Mouse (Mus musculus) lung, adult 18-20 months (tissue): ENCODE measurements around the gene CK137956.

ENCODE experiments used
- DNase-seq, 2 experiments: peaks; one replicate each; pipeline ENCODE4 v3.0.0; 2022; ENCODE audit warnings: mixed read lengths in 2 of 2

The CK137956 gene

DNA sequence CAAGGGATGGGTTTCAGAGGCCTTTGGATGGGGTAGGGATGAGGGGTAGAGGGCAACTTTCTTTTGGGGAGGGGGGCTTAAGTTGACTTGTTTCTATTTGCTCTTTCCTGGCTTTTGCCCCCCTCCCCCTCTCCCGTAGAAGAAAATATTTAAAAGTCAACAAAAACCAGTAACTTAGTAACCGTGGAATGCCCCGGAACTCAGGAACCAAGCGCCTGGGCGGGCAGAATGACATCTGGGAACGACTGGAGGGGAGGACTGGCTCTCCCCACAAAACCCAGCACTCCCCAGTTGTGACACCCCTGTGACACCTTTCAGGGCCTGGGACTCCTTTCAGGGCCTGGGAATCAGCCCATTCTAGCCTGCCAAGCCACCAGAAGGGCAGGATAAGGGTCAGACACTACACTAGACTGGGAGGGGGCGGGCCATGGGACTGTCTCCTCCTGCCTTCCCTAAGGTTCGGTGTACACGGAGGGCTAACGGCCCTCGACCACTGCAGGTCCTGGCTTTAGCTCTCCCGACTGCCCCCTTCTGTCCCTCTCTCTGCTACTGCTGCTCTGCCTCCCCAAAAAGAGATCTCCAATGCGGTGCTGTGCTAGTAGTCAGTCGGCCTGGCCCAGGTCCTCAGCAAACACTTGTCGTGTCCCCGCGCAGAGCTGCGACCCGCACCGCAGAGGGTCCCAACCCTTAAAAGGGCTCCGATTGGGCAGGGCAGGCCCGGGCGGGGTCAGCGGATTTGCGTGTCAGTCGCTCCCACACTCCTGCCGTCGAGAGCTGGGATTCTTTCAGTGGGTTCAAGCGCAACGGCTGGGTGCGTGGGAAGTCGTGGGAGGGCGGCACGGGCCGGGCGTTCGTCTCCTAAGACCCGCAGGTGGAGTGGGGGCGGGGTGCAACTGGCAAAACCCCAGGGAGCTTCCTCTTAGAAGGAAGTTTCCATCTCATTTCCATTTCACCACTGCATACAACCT is at the start of gene CK137956:
TSS of gene CK137956 (minus strand) at position 51 of the 968 bp plus-strand sequence.
- no peak for DNase-seq

DNA sequence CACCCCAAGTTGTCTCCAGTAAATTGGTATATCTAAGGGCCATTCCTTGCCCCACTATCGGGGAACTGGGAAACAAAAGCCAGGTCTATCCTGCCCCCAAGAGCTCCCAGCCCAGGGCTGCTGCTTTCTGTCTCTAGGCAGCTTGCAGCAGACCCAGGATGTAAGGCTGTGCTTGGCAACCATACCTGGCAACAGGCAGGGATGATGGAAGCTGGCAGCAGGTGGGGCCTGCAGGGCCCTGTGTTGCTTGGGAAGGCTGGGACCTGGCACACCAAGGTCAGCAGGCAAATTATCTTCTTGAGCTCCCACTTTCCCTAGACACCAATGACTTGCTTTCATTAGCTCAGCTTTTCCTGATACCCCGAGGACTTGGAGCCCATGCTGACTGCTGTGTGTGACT is 48.7 kb upstream of the CK137956 start:
- no peak for DNase-seq

DNA sequence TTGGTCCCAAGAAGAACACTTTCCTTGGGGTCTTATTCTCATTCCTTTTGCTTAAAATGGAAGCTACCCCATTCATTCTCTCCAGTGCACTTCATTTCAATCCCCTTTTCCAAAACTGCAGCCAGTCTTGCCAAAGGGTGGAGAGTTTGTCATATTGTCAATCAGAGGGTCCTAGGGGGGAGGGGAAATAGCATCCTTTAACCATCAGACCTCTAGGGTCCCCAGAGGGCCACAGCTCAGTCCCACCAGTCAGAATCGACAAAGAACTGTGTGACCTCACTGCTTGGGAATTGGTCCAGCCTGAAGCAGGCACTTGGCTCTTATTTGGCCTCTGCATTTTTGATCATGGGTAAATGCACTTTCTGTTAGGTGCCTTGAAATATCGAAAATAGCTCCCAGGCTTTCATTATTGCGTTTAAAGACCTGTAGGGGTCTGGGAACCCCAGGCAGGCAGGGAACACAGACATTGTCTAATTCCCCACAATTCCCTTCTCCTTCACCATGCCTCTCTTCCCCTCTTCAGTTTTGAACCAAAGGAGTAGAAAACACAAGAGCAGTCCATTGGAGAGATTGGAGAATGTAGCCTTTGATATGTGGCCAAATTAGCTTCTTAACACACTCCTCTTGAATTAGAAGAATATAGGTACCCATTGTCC is 34.2 kb upstream of the CK137956 start:
- DNase-seq, result no peak

DNA sequence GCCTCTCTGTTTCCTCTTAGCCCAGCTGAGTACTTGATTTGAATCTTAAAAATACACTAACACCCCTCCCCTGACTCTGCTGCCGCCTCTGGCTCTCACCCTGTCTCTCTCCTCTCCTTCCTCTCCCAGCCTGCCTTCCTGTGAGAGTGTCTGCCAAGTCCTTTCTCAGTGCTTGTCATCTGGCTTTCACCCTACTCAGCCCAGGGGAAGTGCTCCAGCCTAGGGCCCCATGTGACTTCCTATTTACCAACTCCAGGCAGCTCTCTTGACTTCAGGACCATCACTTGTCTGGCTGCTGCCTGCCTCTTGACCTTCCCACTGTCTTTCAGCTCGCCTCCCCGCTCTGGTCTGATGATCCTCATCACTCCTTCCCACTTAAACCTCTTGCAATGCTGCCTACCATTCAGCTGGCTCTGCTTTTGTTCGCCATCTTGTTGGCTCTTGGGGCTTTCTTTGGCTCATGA is 31.9 kb upstream of the CK137956 start:
- no peak for DNase-seq

DNA sequence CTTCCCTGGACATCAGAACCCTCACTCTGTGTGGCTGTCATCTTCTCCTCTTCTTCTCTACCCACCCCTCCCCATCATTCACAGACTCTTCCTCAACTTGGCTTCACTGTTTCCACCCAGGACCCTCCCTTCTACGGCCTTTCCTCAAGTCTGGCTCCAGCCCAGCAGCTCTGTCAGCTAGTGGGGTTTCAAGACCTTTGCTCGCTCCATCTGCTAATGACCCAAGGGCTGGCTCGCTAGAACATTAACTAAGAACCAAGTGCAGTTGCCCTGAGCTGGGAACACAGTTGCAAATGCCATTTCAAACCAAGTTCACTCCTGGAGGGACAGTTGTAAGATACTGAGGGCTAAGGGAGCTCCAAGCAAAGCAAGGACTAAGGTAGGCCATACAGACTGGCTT is 28.5 kb upstream of the CK137956 start:
- no peak for DNase-seq

DNA sequence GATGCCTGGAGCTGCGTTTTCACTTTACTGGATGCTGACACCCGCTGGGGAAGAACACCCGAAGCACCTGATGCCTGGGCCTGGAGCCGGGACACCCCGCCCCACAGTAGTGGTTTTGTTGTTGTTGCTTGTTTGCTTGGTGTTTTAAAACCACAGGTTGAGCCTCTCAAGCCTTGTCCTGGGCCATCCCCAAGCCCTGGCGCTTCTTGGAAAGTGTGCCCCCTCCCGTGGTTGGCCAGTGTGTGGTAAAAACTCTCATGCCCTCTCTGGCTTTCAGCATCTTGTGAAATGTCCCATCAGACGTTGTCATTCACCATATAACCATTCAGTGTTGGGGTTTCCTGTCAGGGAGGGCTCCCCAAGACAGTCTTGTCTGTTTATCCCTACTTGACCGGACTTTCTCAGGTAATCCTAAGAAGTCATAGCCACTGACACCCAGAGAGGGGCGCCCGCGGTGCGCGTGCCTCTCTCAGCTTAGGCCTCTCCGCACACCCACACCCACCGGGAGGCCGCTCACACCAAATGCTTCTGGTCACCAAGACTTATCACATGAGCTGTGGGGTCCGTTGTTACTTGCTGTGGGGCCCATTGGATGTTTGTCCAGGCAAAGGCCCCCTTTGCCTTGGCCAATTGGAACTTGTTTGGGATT is 18.7 kb upstream of the CK137956 start:
- no peak for DNase-seq

DNA sequence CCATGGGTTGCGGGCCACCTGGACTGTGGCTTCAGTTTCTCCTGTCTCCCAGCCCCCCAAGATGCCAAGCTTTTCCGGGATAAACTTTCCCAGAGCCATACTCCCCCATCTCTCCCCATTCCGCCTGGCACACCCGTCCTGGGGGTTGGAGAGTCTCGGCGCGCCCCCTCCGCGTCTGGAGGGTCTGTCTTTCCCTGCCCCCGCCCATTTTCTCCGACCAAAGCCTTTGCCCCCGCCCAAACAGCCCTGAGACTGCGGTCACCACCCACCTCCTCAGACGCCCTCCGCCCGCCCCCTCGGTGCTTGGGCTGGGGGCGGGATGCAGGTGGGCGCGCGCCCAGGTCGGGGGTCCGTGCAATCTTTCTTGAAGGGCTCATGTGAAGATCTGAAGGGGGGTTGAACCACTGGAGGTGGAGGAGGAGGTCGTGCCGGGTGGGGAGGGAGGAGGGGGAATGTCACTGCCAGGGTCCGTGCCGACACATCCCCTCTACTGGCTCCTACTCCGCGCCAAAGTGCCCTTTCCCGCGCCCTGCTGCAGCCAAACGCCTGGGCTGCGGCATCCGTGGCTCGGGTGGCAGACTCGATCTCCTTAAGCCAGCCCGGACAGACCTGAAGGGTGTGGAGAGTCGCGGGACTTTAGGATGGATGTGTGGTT is 17.9 kb upstream of the CK137956 start:
- no peak for DNase-seq

DNA sequence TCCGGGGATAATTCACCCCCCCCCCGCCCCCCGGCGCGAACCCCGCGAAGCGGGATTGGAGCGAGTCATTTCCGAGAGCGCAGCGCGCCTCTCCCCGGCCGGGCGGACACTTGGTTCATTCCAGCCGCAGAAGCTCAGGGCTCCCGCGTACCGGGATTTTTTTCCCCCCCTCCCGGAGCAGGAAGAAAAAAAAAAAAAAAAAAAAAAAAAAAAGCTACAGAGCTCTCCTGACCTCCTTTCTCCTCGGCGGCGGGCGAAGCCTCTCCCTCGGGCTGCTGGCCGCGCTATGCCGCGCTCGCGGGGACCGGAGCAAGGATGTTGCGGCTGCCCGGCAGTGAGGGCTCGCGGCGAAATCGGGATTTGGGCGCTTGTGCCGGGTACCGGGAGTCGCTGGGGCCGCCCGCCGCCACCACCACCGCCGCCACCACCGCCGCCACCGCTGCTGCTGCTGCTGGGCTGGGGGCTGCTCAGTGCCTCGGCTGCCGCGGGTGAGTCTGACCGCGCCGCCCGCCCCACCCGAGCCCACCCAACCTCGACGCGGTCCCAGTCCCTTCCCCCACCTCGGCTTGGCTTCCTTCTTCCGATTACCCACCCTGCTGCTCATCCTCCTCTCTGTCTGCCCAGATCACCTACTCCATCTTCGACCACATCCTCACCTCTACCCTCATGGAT is 17.2 kb upstream of the CK137956 start, which contains the start of gene Csmd2:
TSS of gene Csmd2 (plus strand) at position 74 of the 672 bp plus-strand sequence.
- no peak for DNase-seq

DNA sequence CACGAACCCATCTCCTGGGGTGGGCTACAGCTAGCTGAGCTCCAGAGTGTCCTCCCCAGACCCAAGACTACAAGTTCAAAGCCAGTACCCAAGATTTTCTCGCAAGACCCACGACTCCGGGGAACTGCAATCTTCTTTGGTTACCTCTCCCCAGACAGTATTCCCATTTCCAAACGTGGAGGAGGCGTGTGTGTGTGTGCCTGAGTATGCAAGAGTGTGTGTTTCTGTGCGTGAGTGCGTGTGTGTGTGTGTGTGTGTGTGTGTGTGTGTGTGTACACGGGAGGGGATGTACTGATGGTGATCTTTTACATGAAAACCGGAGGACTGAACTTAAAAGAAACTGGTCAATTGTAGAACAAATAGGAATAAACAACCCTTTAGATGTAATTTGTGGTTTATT is 16.5 kb upstream of the CK137956 start:
- no peak for DNase-seq

DNA sequence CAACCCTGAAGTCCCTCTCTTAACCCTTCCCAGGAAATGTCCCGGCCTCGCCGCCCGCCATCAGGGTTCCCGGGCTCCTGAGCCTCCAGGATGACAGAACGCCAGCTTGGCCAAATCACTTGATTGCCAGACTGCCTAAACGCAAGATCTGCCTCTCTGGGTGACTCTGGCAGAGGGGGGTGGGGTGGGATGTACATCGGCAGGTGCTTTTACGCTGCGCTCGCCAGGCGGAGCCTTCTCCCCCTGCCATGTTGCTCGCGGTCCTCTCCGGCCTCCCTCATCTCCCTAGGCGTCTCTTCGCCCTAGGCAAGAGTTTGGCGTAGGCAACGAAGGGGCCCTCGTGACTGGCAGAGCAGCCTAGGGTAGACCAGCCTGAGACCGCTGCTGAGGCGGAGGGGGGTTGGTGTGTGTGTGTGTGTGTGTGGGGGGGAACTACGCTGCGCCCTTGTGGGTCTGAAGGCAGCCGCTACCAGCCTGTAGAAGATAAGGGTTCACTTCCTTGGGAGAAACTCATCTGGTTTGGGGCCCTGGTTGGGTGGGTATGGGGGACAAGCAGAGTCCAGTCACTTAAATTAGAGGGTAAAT is 15.8 kb upstream of the CK137956 start:
- no peak for DNase-seq

DNA sequence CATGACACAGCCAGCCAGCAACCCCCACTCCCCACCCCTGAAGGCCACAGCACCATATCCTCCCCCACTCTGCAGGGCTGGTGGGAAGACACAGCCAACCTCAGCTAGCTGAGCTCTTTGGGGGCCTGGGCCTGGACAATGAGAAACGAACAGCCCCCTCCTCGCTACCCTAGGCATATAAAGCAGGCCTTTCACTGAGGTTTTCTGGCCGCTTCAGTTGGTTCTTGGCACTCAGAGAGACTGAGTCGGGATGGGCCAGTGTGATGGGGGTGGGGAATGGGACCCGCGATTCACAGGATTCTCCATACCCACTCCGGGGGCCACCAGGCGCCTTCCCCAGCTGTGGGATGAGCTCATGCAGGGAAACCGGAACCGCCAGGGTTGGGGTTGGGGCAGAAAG is 15.1 kb upstream of the CK137956 start:
- no peak for DNase-seq

DNA sequence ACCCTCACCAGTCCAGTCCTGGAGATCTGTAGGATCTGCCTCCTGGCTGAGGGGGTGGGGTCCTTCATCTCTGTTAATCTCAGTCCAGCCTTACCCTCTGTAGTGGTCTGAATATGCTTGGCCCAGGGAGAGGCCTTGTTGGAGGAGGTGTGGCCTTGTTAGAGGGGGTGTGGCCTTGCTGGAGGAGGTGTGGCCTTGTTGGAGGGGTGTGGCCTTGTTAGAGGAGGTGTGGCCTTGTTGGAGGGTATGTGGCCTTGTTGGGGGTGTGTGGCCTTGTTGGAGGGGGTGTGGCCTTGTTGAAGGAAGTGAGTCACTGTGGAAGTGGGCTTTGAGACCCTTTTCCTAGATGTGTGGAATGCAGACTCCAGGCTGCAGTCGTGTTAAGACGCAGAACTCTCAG is 13.7 kb upstream of the CK137956 start:
- DNase-seq, result no peak

DNA sequence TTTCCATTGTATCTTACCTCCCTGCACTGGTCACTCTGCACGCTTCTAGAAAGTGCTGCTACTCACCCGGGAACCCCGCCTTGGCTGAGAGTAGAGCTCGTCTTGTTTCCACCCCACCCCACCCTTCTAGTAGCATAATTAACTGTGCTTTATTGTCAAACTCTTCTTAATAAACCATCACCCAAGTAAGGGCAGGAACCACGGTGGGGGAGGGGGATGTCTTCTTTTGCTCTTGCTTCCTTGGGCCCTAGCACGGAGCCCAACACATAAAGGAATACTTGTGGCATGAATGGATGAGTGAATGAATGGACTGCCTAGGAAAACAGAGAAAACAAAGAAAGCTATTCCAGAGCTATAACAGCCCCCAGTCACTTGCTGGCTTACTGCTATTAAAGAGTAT is 10.4 kb upstream of the CK137956 start:
- DNase-seq, result no peak

DNA sequence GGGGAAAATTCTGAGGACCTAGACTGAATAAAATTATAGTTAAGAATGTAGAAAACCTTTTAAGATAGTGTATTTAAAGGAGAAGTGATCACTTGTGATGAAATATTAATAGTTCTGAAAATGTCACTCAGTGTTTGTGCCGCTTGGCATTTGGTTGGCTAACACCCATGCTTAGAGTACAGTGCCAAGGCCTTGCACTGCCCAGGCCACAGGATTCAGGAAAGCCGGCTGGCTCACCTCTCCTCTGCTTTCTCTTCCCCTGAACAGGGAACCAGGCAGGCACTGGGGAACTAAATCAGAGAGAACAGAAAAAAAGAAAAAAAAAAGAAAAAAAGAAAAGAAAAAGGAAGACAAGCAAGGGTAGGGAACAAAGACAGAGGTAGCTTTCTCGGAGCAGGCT is 2.2 kb upstream of the CK137956 start:
- no peak for DNase-seq

DNA sequence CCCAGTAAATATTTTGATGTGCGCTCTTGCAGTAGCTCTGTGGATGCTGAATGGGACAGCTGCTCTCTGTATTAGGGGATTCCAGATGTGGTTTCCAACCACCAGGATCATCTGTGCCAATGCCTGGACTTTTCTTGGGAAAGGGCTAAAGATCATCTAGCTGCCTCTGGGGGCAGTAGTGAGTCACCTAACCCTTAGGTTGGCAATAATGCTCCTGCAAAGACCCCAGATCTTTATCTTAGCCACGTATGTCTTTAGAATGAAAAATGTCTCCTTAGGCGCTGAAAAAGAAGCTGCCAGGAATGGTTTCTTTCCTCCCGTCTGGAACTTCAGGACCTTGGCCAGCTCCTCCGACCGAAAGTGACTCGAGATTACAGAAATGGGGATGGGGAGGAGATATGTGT is 731 bp downstream of the CK137956 start:
- DNase-seq, result no peak

DNA sequence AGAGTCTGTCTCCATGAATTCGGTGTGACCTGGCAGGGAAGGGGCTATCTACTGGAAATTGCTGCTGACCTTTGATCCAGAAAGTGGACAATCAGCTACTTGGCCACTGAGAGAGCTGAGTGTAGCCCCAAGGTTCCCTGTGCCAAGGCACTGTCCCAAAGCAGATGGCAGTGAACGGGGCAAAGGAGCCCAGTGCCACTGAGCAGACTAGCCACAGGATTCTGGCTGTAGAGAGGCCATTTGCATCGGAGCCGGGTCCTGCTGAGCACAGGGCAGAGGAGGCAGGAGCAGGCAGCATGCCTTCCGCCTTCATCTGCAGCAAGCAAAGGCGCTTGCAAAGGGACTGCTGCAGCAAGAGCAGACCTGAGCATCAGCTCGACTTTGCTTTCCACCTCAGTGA is 1.6 kb downstream of the CK137956 start:
- DNase-seq, result no peak

DNA sequence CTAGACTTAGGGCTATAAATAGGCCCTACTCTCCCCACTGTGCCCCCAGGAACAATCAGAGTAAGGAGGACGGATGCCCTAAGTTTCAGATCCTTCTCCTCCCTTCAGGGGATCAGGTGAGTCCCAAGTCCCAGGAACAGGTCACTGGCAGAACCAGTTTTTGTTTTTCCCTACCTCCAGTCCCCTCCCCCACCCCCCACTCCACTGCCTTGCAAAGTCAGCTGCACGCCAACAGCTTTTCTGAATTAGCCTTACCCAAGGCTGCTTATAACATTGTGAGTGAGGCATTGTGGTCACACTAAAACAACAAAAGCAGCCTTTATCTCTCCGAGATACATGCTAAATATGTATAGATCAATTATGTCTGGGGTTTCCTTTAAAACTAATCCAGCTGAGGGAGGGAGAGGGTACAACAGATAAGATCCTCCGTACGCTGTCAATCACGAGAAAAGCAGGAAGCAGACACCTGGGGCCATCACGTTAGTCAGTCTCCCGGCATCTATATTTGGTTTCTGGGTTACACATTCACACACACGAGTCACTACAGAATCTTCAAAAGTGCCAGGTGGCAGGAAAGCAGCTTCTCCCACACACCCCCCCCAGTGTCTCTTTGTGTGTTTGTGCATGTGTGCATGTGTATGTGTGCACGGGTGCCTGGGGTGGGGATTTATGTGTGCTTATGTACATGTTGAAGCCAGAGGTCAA is 17.6 kb downstream of the CK137956 start:
- DNase-seq, result no peak

DNA sequence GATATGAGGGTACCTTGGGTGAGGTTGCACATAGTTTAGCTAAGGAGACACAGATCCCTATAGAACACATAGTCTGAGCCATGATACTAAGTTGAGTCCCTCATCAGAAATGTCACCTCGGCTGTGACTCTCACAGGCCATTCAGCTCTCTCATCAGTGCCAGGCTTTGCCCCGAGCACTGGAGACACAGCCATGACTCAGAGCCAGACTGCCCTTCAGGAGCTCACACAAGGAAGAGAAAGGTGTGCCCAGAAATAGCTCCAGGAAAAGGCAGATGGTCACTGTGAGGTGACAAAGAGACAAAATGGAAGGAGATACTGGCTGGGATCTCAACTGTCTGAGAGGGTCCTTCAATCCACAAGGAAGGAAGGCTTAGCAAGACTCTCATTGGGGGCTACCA is 23.1 kb downstream of the CK137956 start:
- no peak for DNase-seq

DNA sequence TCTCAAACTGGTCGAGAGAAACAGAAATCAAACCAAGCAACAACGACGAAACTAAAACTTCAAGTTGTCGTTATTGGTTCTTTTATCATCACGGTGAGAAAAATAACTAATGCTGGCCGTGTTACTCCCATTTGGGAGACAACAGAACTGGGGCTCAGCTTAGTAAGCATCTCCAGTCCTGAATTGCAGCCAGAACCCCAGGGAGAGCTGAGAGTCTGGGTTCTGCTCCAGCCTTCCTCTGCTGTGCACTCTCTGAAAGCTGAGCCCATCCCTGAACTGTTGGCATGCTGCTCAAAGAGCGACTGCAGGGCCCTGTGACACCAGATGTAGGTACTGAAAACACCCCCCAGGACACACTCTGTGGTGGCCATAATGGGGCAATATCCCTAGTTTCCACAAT is 33.3 kb downstream of the CK137956 start:
- no peak for DNase-seq

DNA sequence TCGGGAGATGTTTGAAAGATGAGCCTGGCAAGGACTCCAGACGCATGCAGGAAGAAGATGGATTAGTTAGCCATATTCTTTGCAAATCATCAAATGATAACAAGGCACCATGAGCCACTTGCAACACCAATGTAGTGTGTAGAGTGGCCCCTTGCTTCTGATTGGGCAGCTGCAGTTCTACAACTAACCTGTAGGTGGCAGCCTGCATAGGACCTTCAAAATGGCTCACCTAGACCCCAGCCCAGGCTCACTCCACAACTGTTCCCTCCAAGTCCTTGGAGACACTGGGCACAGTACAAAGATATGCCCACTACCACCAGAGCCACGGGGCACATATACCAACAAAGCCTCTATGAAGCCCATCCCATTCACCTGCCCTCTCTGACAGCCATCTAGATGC is 35.4 kb downstream of the CK137956 start:
- DNase-seq, result no peak

DNA sequence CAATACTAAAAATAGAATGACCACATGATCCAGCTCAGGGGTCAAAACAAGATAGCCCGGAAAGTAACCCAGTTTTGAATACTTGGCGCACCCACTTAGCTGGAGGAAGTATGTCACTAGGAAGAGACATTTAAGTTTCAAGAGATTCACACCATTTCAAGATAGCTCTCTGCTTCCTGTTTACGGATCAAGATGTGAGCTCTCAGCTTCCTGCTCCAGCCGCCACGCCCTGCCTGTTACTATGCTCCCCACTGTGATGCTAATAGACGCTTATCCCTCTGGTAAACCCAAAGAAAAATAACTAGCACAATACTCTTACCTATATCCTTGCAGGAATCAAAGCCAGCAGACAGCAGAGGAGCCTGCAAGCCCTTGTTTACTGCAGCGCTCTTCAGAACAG is 57.2 kb downstream of the CK137956 start:
- DNase-seq, result no peak
